17 mouse cellular contexts compared by ENCODE assay signal in the genomic region with DNA sequence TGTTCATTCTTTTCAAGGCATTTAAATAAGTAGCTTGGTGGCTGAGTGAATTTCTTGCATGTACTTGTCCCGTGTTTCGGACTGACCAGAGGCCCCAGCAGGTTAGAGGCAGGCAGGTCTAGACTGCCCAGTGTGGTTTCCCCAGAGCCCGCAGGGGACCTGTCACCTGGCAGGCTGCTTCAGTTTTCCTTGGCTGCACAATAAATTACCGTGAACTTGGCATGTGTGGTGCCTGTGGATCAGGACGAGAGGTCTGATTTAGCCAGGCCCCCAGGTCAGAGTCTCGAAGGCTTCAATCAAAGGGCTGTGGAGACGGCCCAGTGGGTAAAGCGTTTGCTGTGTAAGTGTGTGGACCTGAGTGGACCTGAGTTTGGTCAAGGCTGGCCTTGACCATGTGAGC. TPM values are rescaled to one million over a fixed set of nuclear protein-coding genes. Genes with fewer than 3 reads are reported as not detected.
A peak's percentile ranks its signal among the peaks of the same experiment; 100 is the strongest.
DNase-seq lines count a peak whose midpoint lies in the region; ATAC-seq and TF ChIP-seq lines count a peak whose summit lies in the region.
"Had no signal": no experiment of that assay in that cellular context is flagged by ENCODE, and none has a peak within 500 bp of the region (broad histone marks: within the 10 kb centered on the region; RNA-seq: fewer than 3 reads in every experiment).

No protein-coding gene starts in this region.

- H3K27ac ChIP-seq in hindbrain, embryonic 10.5 days: peak overlapping the region; percentile 64
- H3K27ac ChIP-seq in hindbrain, embryonic 14.5 days: no peak overlapping the region
- 0 out of 2 replicates have a peak overlapping the region, but pooled peaks have one; percentile 13 for H3K27ac ChIP-seq in embryonic facial prominence, embryonic 11.5 days (replicated peaks; ENCODE audit: low read depth, low read length)
- H3K27ac ChIP-seq in gastrocnemius, adult 2 months: no peak overlapping the region
- H3K27ac ChIP-seq: forebrain, embryonic 13.5 days; heart, embryonic 15.5 days; hindbrain, embryonic 15.5 days; lung, embryonic 15.5 days had no signal

- intact Hi-C loops in gastrocnemius, adult 2 months (cut with DNase I): no loop called here

- no peak for DNase-seq in hindbrain, embryonic 10.5 days (ENCODE audit: low spot score)
- DNase-seq in hindbrain, embryonic 14.5 days (ENCODE audit: low spot score): no peak
- DNase-seq in embryonic facial prominence, embryonic 11.5 days (ENCODE audit: low spot score): no peak
- peak; percentile 55 for DNase-seq in gonadal fat pad, adult 2 months (ENCODE audit: low read depth)
- peak; percentile 81 to 89 for DNase-seq in kidney, postnatal 36 days
- DNase-seq in gastrocnemius, adult 18-20 months (ENCODE audit: low spot score): no peak
- DNase-seq in gastrocnemius, adult 2 months: no peak
- no peak for DNase-seq in ovary, postnatal 14 days (ENCODE audit: low spot score)
- DNase-seq: cerebellum, adult 18-20 months; gastrocnemius, postnatal 25 days; liver; right cerebral cortex, postnatal 14 days; thymus, adult 2 months had no signal

- ATAC-seq in hindbrain, embryonic 14.5 days (ENCODE audit: low FRiP score): no peak
- ATAC-seq in embryonic facial prominence, embryonic 11.5 days (replicated peaks; ENCODE audit: insufficient number of reproducible peaks, low FRiP score, low TSS enrichment, low read depth): no peak
- ATAC-seq: forebrain, embryonic 13.5 days had no signal

- H3K27me3 ChIP-seq in hindbrain, embryonic 10.5 days (ENCODE audit: insufficient read depth, poor library complexity, severe bottlenecking): peaks cover 27% of the 10 kb centered on the region
- H3K27me3 ChIP-seq in hindbrain, embryonic 14.5 days (ENCODE audit: control insufficient read depth, insufficient read depth, low read length): no peaks in the 10 kb centered on the region
- H3K27me3 ChIP-seq in embryonic facial prominence, embryonic 11.5 days (ENCODE audit: control insufficient read depth, insufficient read depth, low read length): no peaks in the 10 kb centered on the region
- H3K27me3 ChIP-seq: heart, embryonic 15.5 days had no signal

- H3K4me3 ChIP-seq in hindbrain, embryonic 10.5 days: no peak overlapping the region
- no peak overlapping the region for H3K4me3 ChIP-seq in hindbrain, embryonic 14.5 days (replicated peaks; ENCODE audit: low read length)
- H3K4me3 ChIP-seq in embryonic facial prominence, embryonic 11.5 days (ENCODE audit: low read depth, low read length): no peak overlapping the region
- no peak overlapping the region for H3K4me3 ChIP-seq in gastrocnemius, adult 2 months
- H3K4me3 ChIP-seq: forebrain, embryonic 13.5 days; heart, embryonic 15.5 days; hindbrain, embryonic 15.5 days; lung, embryonic 15.5 days had no signal

- H3K36me3 ChIP-seq in hindbrain, embryonic 10.5 days: no peaks in the 10 kb centered on the region
- no peaks in the 10 kb centered on the region for H3K36me3 ChIP-seq in hindbrain, embryonic 14.5 days (replicated peaks; ENCODE audit: control insufficient read depth, insufficient read depth)
- H3K36me3 ChIP-seq in embryonic facial prominence, embryonic 11.5 days (replicated peaks; ENCODE audit: control insufficient read depth, insufficient read depth, low read depth, low read length): no peaks in the 10 kb centered on the region
- H3K36me3 ChIP-seq: heart, embryonic 15.5 days; hindbrain, embryonic 15.5 days; lung, embryonic 15.5 days had no signal

- H3K9ac ChIP-seq in hindbrain, embryonic 14.5 days: no peak overlapping the region
- H3K9ac ChIP-seq in embryonic facial prominence, embryonic 11.5 days (replicated peaks; ENCODE audit: low read length): no peak overlapping the region
- H3K9ac ChIP-seq: forebrain, embryonic 13.5 days; heart, embryonic 15.5 days; hindbrain, embryonic 15.5 days; lung, embryonic 15.5 days had no signal

- TF ChIP-seq CTCF in gastrocnemius, adult 2 months (IDR thresholded peaks at IDR 0.05): no peak

- WGBS in hindbrain, embryonic 10.5 days: 68% methylated on average over 8 of the region's 8 CpGs
- WGBS in hindbrain, embryonic 14.5 days: 46% methylated on average over 8 of the region's 8 CpGs
- WGBS in embryonic facial prominence, embryonic 11.5 days: 61% methylated on average over 8 of the region's 8 CpGs

- H3K4me2 ChIP-seq in hindbrain, embryonic 14.5 days (replicated peaks): no peak overlapping the region
- no peak overlapping the region for H3K4me2 ChIP-seq in embryonic facial prominence, embryonic 11.5 days (ENCODE audit: low read depth, low read length)
- H3K4me2 ChIP-seq: forebrain, embryonic 13.5 days; heart, embryonic 15.5 days; hindbrain, embryonic 15.5 days; lung, embryonic 15.5 days had no signal

- H3K4me1 ChIP-seq in hindbrain, embryonic 10.5 days (replicated peaks): peaks cover 53% of the 10 kb centered on the region
- H3K4me1 ChIP-seq in hindbrain, embryonic 14.5 days (replicated peaks; ENCODE audit: control insufficient read depth, insufficient read depth, low read length): peaks cover 12% of the 10 kb centered on the region
- peaks cover 5% of the 10 kb centered on the region; the same call in 1 of the 2 replicates for H3K4me1 ChIP-seq in embryonic facial prominence, embryonic 11.5 days (ENCODE audit: control insufficient read depth, insufficient read depth, low read length)

- 0 out of 2 replicates have a peak, but pooled peaks cover 3% of the 10 kb centered on the region for H3K9me3 ChIP-seq in hindbrain, embryonic 10.5 days
- no peaks in the 10 kb centered on the region for H3K9me3 ChIP-seq in hindbrain, embryonic 14.5 days (ENCODE audit: control insufficient read depth, low read length)
- H3K9me3 ChIP-seq in embryonic facial prominence, embryonic 11.5 days (replicated peaks; ENCODE audit: control insufficient read depth, low read length): no peaks in the 10 kb centered on the region
- H3K9me3 ChIP-seq: forebrain, embryonic 13.5 days; heart, embryonic 15.5 days; hindbrain, embryonic 15.5 days; lung, embryonic 15.5 days had no signal

RNA-seq across cellular contexts. Expression of a gene that starts 35.4 kb away (rescaled TPM):
- 83.8 and 87.8 TPM in 2 replicates for polyA plus RNA-seq in hindbrain, embryonic 10.5 days (2016; fragmentation: Nextera tagmentation; extraction: Ambion mirVana)
- 125 TPM in 2 replicates for polyA plus RNA-seq in hindbrain, embryonic 14.5 days (2014; fragmentation: Nextera tagmentation; extraction: Ambion mirVana)
- polyA plus RNA-seq in embryonic facial prominence, embryonic 11.5 days (2014; fragmentation: Nextera tagmentation; extraction: Ambion mirVana): 166 and 168 TPM in 2 replicates
- polyA plus RNA-seq in gonadal fat pad, adult 2 months (2012; rRNA removed): 117 and 132 TPM in 2 replicates
- 10 to 100 TPM in 1 of 2 experiments, 1 to 10 TPM in 1; 8.7 to 12.3 TPM for total RNA-seq in gastrocnemius, adult 18-20 months (2021)
- 10 to 100 TPM in 1 of 2 experiments, 1 to 10 TPM in 1; 5.9 to 12.2 TPM for total RNA-seq in gastrocnemius, adult 2 months (2021)

Comparison
In these comparisons a context has a peak if more than half of its experiments do, and no peak if none do; other contexts are left out.
1. H3K27ac ChIP-seq: peak in hindbrain, embryonic 10.5 days (single experiment) and embryonic facial prominence, embryonic 11.5 days (single experiment); none in hindbrain, embryonic 14.5 days (single experiment) and gastrocnemius, adult 2 months (single experiment).
2. DNase-seq: peak in gonadal fat pad, adult 2 months (single experiment) and kidney, postnatal 36 days (2 of 2); none in hindbrain, embryonic 10.5 days (single experiment), hindbrain, embryonic 14.5 days (single experiment), embryonic facial prominence, embryonic 11.5 days (single experiment), gastrocnemius, adult 18-20 months (single experiment), gastrocnemius, adult 2 months (single experiment) and ovary, postnatal 14 days (single experiment).